Mouse (Mus musculus) gastrocnemius, adult 8-10 months (tissue): ENCODE data around the gene Klrc3. TPM values are rescaled to one million over a fixed set of nuclear protein-coding genes. Genes with fewer than 3 reads are reported as not detected.
"Not testable (repeated sequence)": the region's sequence is repeated elsewhere in the genome, so short reads cannot be mapped to it uniquely, and the experiment has no call there.

ENCODE experiments used
- DNase-seq, 2 experiments: peaks; one replicate each; pipeline ENCODE4 v3.0.0; 2022; ENCODE audit warnings: low spot score in 2 of 2
- microRNA-seq: library from miRNA; unstranded; fragments of <30 nt; microRNA quantifications from one replicate; pipeline ENCODE4 v1.2.0, GENCODE M21; 2022
- total RNA-seq, 4 experiments: library from RNA; stranded (reverse); gene quantifications; 2 replicates each; pipeline ENCODE4 v1.2.4; 2022

The Klrc3 gene
- total RNA-seq = not detected

- DNase-seq = not testable (repeated sequence)
These were observed at the start of gene Klrc3 for GRCm38 (mm10) chr6:129643237-129643636. Gene Klrc3 (minus strand): TSS chr6:129643337.

DNA sequence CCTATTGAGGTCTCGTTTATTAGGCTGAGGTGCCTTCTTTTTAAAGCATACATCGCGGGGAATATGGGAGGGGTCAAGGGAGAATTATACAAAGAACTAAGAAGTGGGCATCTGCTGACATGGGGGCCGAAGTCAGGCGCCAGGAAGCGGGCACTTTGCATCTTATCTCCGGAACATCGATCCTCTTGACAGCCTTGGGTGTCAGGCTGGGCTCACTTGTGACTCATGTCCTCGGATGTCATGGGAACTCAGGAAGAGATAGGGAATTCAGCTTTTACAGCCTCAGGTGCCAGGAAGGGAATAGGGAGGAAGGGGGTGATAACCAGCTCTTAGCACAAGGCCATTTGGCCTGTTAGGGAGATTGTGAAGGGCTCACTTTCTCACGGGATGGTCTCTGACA lies 48.3 kb upstream of the Klrc3 start:
- DNase-seq = not testable (repeated sequence)

DNA sequence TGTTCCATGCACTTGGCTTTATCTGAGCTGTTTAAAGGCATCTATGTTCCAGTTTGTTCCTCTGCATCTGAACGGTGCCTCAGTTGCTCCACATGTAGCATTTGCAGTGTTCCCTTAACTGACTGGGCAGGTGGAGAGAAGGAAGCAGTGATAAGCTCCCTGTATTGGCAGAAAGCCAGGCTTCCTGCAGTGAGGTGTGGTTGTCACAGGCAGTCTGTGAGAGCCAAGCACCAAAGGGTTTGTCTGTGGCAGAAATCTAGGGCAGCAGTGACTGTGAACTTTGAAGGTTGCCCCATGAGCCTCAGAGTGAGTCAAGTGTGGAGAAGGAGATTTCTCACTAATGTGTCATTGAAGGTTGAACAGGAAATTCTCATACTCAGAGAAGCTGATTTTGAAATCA lies 37.2 kb upstream of the Klrc3 start:
- no peak for DNase-seq

DNA sequence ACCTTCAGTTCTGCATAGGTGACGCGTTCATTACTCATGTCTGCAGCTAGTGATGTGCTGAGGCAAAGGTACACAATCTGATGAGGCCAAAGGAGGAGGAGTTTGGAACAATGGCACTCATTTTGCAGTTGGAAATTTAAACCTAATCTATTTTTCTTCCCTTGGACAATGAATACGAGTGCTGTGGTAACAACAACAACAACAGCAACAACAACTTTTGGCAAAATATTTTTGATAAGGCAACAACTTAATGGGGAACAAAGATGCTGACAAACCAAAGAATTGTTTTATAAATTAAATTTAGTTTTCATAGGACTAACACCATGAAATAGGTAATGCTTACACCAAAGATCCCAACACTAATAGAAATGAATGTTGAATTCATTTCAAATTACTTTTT lies 35.7 kb upstream of the Klrc3 start, which contains the start of gene Klrc1:
Gene Klrc1 (minus strand): TSS at position 101 of the 400 bp plus-strand sequence.
- no peak for DNase-seq

DNA sequence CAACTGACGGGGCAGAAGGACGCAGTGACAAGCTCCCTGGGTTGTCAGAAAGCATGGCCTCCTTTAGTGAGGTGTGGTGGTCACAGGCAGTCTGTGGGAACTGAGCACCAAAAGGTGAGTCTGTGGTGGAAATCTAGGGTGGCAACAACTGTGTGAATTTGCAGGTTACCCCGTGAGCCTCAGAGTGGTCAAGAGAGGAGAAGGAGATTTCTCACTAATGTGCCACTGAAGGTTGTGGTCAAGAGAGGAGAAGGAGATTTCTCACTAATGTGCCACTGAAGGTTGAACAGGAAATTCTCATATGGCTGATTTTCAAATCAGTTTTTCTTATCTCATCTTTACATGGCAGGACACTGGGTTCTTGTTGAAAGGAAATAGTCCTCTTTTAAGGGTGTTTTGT lies 18.2 kb upstream of the Klrc3 start:
- DNase-seq = not testable (repeated sequence)

DNA sequence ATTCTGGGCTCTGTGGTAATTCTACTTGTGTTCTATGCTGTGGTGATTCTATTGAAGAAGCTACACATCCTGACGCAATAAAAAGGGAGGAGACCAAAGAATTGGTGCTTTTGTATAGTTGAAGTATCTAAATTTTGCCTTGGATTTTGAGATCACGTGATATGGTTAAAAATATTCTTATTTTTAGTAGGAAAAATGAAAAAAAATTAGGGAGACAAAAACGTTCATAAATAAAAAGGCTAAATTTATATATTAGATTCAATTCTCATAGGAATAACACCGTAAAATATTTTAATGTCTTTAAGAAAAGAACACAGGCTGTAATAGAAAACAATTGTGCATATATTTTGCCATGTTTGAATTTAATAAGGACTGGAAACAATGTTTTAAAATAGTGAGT lies 17.5 kb upstream of the Klrc3 start, which contains the start of gene Klrc2:
Gene Klrc2 (minus strand): TSS at position 101 of the 400 bp plus-strand sequence.
- DNase-seq = not testable (repeated sequence)

DNA sequence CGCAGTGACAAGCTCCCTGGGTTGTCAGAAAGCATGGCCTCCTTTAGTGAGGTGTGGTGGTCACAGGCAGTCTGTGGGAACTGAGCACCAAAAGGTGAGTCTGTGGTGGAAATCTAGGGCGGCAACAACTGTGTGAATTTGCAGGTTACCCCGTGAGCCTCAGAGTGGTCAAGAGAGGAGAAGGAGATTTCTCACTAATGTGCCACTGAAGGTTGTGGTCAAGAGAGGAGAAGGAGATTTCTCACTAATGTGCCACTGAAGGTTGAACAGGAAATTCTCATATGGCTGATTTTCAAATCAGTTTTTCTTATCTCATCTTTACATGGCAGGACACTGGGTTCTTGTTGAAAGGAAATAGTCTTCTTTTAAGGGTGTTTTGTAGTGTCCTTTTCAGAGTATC lies 917 bp upstream of the Klrc3 start:
- not testable (repeated sequence) for DNase-seq

GRCm38 (mm10) chr6:129631046-129631445 lies 12.1 kb downstream of the Klrc3 start:
- DNase-seq = not testable (repeated sequence)

DNA sequence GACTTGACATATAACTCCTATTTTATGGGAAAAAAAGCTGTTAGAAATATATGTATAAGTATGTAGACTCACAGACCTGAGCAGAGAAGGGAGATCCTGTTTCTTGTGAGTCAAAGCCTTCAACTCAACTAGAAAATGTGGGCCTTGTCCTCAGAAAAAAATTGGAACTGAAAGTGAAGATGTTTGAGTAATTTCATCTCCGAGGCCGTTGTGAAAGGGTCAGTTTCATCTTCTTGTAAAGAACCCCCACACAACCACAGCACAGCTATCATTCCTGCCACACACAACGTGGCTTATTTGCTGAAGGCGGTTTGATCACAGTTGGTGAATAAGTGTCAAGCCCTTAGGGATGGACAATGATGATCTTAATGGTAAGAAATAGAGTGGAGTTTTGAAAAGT lies 19.4 kb downstream of the Klrc3 start, which contains the start of gene Klrk1:
Gene Klrk1 (minus strand): TSS at position 130 of the 400 bp plus-strand sequence.
- DNase-seq = no peak

- no peak for DNase-seq
These were observed 34.8 kb downstream of the Klrc3 start for GRCm38 (mm10) chr6:129608372-129608771.

DNA sequence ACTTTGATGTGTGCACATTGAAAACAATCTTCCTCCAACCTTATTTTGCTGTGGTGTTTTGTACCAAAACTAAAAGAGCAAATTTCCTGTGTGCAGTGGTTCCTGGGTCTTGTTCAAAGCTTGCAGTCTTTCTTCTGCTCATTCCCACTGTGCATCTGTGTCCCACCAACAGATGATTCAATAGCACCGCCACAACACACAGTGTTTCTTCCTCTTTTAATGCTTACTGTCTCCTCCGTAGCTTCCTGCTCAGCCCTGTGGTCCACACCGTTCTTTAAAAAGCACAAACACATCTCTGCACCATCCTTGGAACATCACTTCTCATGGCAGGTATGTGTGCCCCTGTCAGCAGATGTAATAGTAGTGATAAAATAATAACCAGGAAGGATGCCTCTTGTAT lies 51.6 kb downstream of the Klrc3 start, which contains the start of gene Klrd1:
Gene Klrd1 (plus strand): TSS at position 275 of the 400 bp plus-strand sequence.
- no peak for DNase-seq

Small RNA genes within 50 kb of the gene (microRNA-seq; reads per million reads assigned to microRNA genes)
- not detected for gene Mir680-1

Other genes with a start within 250 kb of the Klrc3 start
- gene Clec1b, start 246.0 kb downstream of the Klrc3 start, total RNA-seq = not detected
- gene Clec9a, start 234.5 kb downstream of the Klrc3 start, total RNA-seq = not detected
- gene Clec1a, start 191.3 kb downstream of the Klrc3 start, total RNA-seq = 1 to 10 TPM; 1.5 to 4.4 (median 2.0) TPM
- gene Olr1, start 136.2 kb downstream of the Klrc3 start, total RNA-seq = under 1 TPM in 1 of 4 experiments, not detected in 3; 0.48 TPM
- not detected for gene Tmem52b, start 130.8 kb downstream of the Klrc3 start, total RNA-seq
- gene Gabarapl1, start 110.2 kb downstream of the Klrc3 start, total RNA-seq = 10 to 100 TPM; 69.2 to 94.1 (median 86.7) TPM
- not detected for gene Klre1, start 65.4 kb downstream of the Klrc3 start, total RNA-seq
- not detected for gene Klrd1, start 51.6 kb downstream of the Klrc3 start, total RNA-seq
- gene Klrk1, start 19.5 kb downstream of the Klrc3 start, total RNA-seq = not detected
- not detected for gene Klrc2, start 17.4 kb upstream of the Klrc3 start, total RNA-seq
- gene Klrc1, start 35.6 kb upstream of the Klrc3 start, total RNA-seq = not detected
- not detected for gene Klri1, start 73.8 kb upstream of the Klrc3 start, total RNA-seq
- not detected for gene Klri2, start 97.1 kb upstream of the Klrc3 start, total RNA-seq
- not detected for gene Gm156, start 140.9 kb upstream of the Klrc3 start, total RNA-seq
- not detected for gene Gm17631, start 219.3 kb upstream of the Klrc3 start, total RNA-seq
- not detected for gene Klra17, start 233.3 kb upstream of the Klrc3 start, total RNA-seq